Mouse (Mus musculus): ENCODE data around the gene P2ry12.

The P2ry12 gene

GRCm38 (mm10) chr3:59187336-59187735, 75.3 kb downstream of the P2ry12 start:
- no peak for DNase-seq (ENCODE audit: low spot score in 2 of 2)

GRCm38 (mm10) chr3:59185662-59186061, 77.0 kb downstream of the P2ry12 start:
- DNase-seq (ENCODE audit: low spot score in 2 of 2) = no peak

GRCm38 (mm10) chr3:59182129-59182528, 80.5 kb downstream of the P2ry12 start:
- no peak for DNase-seq (ENCODE audit: low spot score in 2 of 2)

DNA sequence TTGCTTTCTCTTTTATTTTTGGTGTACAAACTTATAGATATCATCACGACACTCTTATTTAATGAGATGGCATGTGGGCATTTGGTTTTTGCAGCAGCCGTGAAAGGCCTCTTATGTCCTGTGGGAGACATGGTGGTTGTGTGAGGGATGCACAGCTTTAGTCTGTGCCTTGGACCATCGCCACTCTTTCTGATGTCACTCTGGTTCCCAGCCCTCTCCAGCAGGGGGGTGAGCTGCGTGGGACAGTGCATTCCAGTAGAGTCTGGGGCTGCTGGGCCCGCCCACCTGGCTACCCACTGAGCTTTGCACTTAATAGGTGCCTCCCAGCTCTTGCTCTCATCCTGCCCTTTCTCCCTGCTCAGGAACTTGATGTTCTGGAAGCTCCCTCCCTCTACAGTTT, 81.5 kb downstream of the P2ry12 start:
- DNase-seq (ENCODE audit: low spot score in 2 of 2) = no peak

- DNase-seq (ENCODE audit: low spot score in 2 of 2) = no peak
Measured at GRCm38 (mm10) chr3:59176871-59177270, 85.8 kb downstream of the P2ry12 start.

GRCm38 (mm10) chr3:59175234-59175633, 87.4 kb downstream of the P2ry12 start:
- peak; percentile 33 to 65 for DNase-seq (ENCODE audit: low spot score in 2 of 2)

DNA sequence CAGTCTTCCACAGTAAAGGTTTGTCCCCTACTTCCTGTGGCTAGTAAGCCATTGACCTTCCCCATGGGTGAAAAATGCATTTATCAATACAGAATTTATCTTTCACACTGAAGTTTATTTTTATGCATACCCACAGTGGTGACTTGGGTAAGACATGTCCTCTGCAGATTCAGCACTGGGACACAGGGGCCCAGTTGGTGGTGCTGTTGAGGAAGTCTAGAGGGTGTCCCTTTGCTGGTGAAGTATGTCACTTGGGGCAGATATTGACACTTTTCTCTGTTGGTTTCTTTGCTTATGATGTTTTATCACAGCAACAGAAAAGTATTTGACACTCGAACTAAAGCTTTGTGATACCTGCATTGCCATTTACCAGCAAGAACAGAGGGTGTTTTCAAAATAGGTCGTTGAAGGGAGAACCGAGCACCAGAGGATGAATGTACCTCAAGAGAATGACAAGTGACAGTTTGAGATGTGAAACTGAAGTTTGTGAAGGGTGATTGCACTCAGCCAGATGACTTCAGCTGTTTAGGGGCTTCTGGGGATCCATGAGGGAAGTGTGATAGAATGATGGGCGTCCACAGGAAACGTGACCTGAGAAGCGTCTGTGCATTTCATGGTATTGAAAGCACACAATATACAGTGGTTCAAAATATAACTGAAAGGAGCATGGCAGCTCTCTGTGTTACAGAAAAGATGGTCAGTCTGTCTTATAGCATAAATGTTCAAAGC, 88.1 kb downstream of the P2ry12 start:
- DNase-seq (ENCODE audit: low spot score in 2 of 2) = no peak

- DNase-seq (ENCODE audit: low spot score in 2 of 2) = no peak
Measured at GRCm38 (mm10) chr3:59169921-59170627, 92.6 kb downstream of the P2ry12 start.

DNA sequence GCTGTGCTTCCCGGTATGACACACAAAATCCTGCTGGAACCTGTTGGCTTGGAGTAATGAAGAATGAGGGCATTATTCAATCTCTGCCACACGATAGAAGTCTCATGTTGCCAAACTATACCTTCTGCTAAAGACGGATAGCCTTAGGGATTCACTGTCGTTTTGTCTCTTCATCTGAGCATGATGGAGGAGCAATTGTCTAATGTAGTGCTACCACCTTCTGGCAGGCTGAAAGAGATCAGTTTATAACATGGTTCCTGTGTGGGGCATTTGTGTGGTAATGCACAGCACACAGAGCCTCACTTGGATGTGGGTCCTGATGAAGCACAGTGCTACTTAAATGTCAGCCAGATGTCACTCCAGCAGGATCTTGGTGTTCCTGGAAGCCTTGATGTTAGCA, 93.5 kb downstream of the P2ry12 start:
- DNase-seq (ENCODE audit: low spot score in 2 of 2) = no peak

GRCm38 (mm10) chr3:59168476-59168875, 94.2 kb downstream of the P2ry12 start:
- DNase-seq (ENCODE audit: low spot score in 2 of 2) = no peak

GRCm38 (mm10) chr3:59167417-59168054, 95.1 kb downstream of the P2ry12 start:
- no peak for DNase-seq (ENCODE audit: low spot score in 2 of 2)

Data from frontal cortex, postnatal 36 days (tissue).